Mouse (Mus musculus) urinary bladder, postnatal 14 days (tissue): Measurements from ENCODE around the gene Mmaa.

ENCODE experiments used
- DNase-seq: peaks from one replicate; pipeline ENCODE4 v3.0.0; 2021; ENCODE audit warnings: low spot score

Mmaa gene

GRCm38 (mm10) chr8:79288681-79289080, 6.1 kb downstream of the Mmaa start:
- no peak for DNase-seq

- no peak for DNase-seq
These were observed 6.5 kb downstream of the Mmaa start for GRCm38 (mm10) chr8:79288250-79288649.

GRCm38 (mm10) chr8:79286424-79286823, 8.3 kb downstream of the Mmaa start:
- DNase-seq, result no peak

- DNase-seq, result no peak
These were observed 10.1 kb downstream of the Mmaa start for GRCm38 (mm10) chr8:79284626-79285025.

GRCm38 (mm10) chr8:79281376-79281890, 13.3 kb downstream of the Mmaa start:
- DNase-seq, result no peak

- DNase-seq, result no peak
These were observed 17.4 kb downstream of the Mmaa start for GRCm38 (mm10) chr8:79277264-79277870.

GRCm38 (mm10) chr8:79274940-79275339, 19.8 kb downstream of the Mmaa start:
- no peak for DNase-seq

GRCm38 (mm10) chr8:79273776-79274175, 21.0 kb downstream of the Mmaa start:
- no peak for DNase-seq

GRCm38 (mm10) chr8:79272676-79273075, 22.1 kb downstream of the Mmaa start:
- no peak for DNase-seq

GRCm38 (mm10) chr8:79268921-79269320, 25.8 kb downstream of the Mmaa start:
- DNase-seq, result no peak

GRCm38 (mm10) chr8:79261920-79262319, 32.8 kb downstream of the Mmaa start:
- no peak for DNase-seq

GRCm38 (mm10) chr8:79256076-79256705, 38.5 kb downstream of the Mmaa start:
- no peak for DNase-seq

GRCm38 (mm10) chr8:79253742-79254141, 41.0 kb downstream of the Mmaa start:
- DNase-seq, result no peak

GRCm38 (mm10) chr8:79248470-79248869, 46.3 kb downstream of the Mmaa start, which contains the start of gene 1700011L22Rik:
1700011L22Rik (minus strand) TSS chr8:79248570.
- no peak for DNase-seq

GRCm38 (mm10) chr8:79243422-79243821, 51.3 kb downstream of the Mmaa start:
- no peak for DNase-seq

- DNase-seq, result no peak
These were observed 54.7 kb downstream of the Mmaa start for GRCm38 (mm10) chr8:79239996-79240395.

GRCm38 (mm10) chr8:79239320-79239719, 55.4 kb downstream of the Mmaa start:
- DNase-seq, result no peak

- DNase-seq, result no peak
These were observed 65.4 kb downstream of the Mmaa start for GRCm38 (mm10) chr8:79229266-79229888.

- DNase-seq, result no peak
These were observed 66.8 kb downstream of the Mmaa start for GRCm38 (mm10) chr8:79227916-79228315.

GRCm38 (mm10) chr8:79227194-79227593, 67.5 kb downstream of the Mmaa start:
- no peak for DNase-seq

- DNase-seq, result no peak
These were observed 68.7 kb downstream of the Mmaa start for GRCm38 (mm10) chr8:79226046-79226445.

- no peak for DNase-seq
These were observed 69.2 kb downstream of the Mmaa start for GRCm38 (mm10) chr8:79225586-79225985.

- DNase-seq, result no peak
These were observed 70.4 kb downstream of the Mmaa start for GRCm38 (mm10) chr8:79224363-79224762.
